Mouse (Mus musculus): ENCODE data around the gene Tspyl3. TPM values are rescaled to one million over a fixed set of nuclear protein-coding genes. Genes with fewer than 3 reads are reported as not detected.
A peak's percentile ranks its signal among the peaks of the same experiment; 100 is the strongest.
"Not testable (repeated sequence)": the region's sequence is repeated elsewhere in the genome, so short reads cannot be mapped to it uniquely, and the experiment has no call there.

The Tspyl3 gene
- 7.0 and 7.4 TPM in 2 replicates for polyA plus RNA-seq (2014; fragmentation: Nextera tagmentation; extraction: Ambion mirVana)

DNA sequence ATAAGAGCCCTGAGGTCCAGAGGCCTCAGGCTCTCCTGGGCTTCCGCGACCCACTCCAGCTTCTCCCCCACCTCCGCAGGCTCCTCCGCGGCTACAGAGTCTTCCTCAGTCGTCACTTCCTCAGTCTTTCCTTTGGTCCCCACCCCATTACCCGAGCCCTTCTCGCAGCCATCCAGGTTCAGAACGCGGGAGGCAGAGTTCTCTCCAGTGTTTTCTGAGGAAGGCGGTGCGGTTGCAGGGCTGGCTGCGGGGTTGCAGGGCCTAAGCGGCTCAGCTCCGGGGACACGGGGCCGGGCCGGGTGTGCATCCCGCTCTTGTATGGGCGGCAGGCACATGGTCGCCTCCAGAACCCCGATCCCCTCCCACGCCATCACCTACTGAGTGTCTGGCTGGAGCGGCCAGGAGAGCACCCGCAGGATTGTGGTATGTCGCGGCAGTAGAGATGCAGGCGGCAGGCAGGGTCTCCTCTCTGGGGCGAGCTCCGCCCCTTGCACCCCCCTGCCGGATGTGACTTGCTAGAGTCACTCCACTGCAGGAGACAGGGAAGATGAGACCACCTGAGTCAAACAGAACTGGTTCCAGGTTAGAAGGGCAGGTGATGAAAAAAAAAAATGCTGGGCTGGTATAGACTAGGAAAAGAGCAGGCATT is at the start of gene Tspyl3:
Gene Tspyl3 (minus strand): TSS at position 496 of the 649 bp plus-strand sequence.
- peak within 1 kb of the TSS; percentile 39 for H3K4me2 ChIP-seq (replicated peaks; ENCODE audit: low read depth, low read length)
- H3K4me1 ChIP-seq (replicated peaks; ENCODE audit: control insufficient read depth, insufficient read depth, low read length): peaks cover 6% of the 10 kb centered on the region
- ATAC-seq (ENCODE audit: low FRiP score): peak; percentile 66
- no peaks in the 10 kb centered on the region for H3K9me3 ChIP-seq (ENCODE audit: control insufficient read depth, low read length)
- H3K9ac ChIP-seq (ENCODE audit: low read depth, low read length): peak within 1 kb of the TSS; percentile 56
- H3K4me3 ChIP-seq (ENCODE audit: low read depth, low read length): peak within 1 kb of the TSS; percentile 35
- WGBS: 1% methylated on average over 31 of the region's 31 CpGs
- DNase-seq (ENCODE audit: low spot score): peak; percentile 65
- 0 out of 2 replicates have a peak within 1 kb of the TSS, but pooled peaks have one; percentile 25 for H3K27ac ChIP-seq (ENCODE audit: low read depth, low read length)
- H3K36me3 ChIP-seq (ENCODE audit: control insufficient read depth, insufficient read depth, low read length): peaks cover 1% of the 10 kb centered on the region; the same call in 1 of the 2 replicates
- no peaks in the 10 kb centered on the region for H3K27me3 ChIP-seq (ENCODE audit: control insufficient read depth, insufficient read depth, low read length)

DNA sequence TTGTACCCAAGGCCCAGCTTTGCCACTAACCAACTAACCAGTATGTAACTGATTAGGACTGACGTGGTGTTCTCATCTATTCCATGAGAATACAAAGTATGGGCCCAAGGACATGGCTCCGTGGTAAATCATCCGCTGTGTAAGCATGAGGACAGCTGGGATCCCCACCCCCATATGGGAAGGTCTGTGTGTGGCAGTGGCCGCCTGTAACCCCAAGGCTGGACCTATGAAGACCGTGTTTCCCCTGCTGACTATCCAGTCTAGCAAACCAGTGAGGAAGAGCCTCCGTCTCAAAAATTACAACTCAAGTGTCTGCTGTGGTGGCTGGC is 49.6 kb upstream of the Tspyl3 start:
- no peaks in the 10 kb centered on the region for H3K9me3 ChIP-seq (ENCODE audit: control insufficient read depth, low read length)
- no peak overlapping the region for H3K4me2 ChIP-seq (replicated peaks; ENCODE audit: low read depth, low read length)
- WGBS: 82% methylated on average over 6 of the region's 6 CpGs
- H3K27me3 ChIP-seq (ENCODE audit: control insufficient read depth, insufficient read depth, low read length): no peaks in the 10 kb centered on the region
- ATAC-seq (ENCODE audit: low FRiP score): no peak
- no peaks in the 10 kb centered on the region for H3K36me3 ChIP-seq (ENCODE audit: control insufficient read depth, insufficient read depth, low read length)
- H3K4me1 ChIP-seq (replicated peaks; ENCODE audit: control insufficient read depth, insufficient read depth, low read length): no peaks in the 10 kb centered on the region
- no peak overlapping the region for H3K9ac ChIP-seq (ENCODE audit: low read depth, low read length)
- no peak overlapping the region for H3K27ac ChIP-seq (ENCODE audit: low read depth, low read length)
- no peak overlapping the region for H3K4me3 ChIP-seq (ENCODE audit: low read depth, low read length)
- DNase-seq (ENCODE audit: low spot score): no peak

DNA sequence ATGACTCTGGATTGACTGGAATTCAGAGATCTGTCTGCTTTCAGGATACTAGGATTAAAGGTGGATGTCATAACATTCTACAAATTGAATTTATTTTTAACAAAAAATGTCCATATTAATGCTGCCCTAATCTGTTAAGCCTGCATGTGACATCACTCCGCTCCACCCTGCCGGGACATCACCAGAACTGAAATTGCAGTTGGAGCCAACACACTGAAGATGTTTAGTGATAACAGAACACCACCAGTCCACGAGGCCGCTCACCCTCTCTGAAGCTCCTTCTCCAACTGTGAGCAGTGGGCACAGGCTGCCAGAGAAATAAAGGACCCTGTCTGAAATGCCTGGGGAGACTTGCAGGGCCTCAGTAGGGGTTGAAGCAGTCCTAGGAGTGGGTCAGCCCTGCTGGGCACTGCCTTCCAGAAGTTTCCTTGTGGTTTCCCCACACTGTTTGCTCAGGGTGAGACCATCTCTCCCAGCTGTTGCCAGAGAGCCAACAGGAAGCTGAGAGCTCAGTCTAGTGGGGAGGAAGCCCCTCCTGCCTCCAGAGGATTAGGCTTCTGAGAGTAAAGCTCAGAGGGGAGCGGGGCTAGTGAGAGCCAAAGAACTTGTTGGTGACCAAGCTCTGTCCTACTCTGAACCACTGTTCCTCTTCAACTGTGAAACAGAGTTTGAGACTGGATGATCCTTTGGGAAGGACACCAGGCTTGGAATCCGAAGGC is 49.1 kb upstream of the Tspyl3 start:
- 72% methylated on average over 6 of the region's 6 CpGs for WGBS
- not testable (repeated sequence) for H3K9ac ChIP-seq (ENCODE audit: low read depth, low read length)

DNA sequence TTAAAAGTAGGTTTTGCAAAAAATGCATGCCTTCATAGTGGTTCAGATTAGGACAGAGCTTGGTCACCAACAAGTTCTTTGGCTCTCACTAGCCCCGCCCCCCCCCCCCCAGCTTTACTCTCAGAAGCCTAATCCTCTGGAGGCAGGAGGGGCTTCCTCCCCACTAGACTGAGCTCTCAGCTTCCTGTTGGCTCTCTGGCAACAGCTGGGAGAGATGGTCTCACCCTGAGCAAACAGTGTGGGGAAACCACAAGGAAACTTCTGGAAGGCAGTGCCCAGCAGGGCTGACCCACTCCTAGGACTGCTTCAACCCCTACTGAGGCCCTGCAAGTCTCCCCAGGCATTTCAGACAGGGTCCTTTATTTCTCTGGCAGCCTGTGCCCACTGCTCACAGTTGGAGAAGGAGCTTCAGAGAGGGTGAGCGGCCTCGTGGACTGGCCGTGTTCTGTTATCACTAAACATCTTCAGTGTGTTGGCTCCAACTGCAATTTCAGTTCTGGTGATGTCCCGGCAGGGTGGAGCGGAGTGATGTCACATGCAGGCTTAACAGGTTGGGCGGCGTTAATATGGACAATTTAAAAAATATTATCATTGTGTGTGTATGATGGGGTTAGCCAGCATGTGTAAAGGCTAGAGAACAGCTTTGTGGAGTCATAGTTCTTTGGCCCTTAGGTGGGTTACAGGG is 45.1 kb upstream of the Tspyl3 start:
- 76% methylated on average over 8 of the region's 8 CpGs for WGBS
- not testable (repeated sequence) for H3K9ac ChIP-seq (ENCODE audit: low read depth, low read length); H3K4me2 ChIP-seq (replicated peaks; ENCODE audit: low read depth, low read length); ATAC-seq (ENCODE audit: low FRiP score); H3K36me3 ChIP-seq (ENCODE audit: control insufficient read depth, insufficient read depth, low read length); H3K27ac ChIP-seq (ENCODE audit: low read depth, low read length); DNase-seq (ENCODE audit: low spot score); H3K27me3 ChIP-seq (ENCODE audit: control insufficient read depth, insufficient read depth, low read length); H3K9me3 ChIP-seq (ENCODE audit: control insufficient read depth, low read length); H3K4me3 ChIP-seq (ENCODE audit: low read depth, low read length); H3K4me1 ChIP-seq (replicated peaks; ENCODE audit: control insufficient read depth, insufficient read depth, low read length)

More for the DNA sequence above, 49.1 kb upstream of the Tspyl3 start:
- H3K27ac ChIP-seq (ENCODE audit: low read depth, low read length); H3K27me3 ChIP-seq (ENCODE audit: control insufficient read depth, insufficient read depth, low read length); H3K4me1 ChIP-seq (replicated peaks; ENCODE audit: control insufficient read depth, insufficient read depth, low read length); H3K4me3 ChIP-seq (ENCODE audit: low read depth, low read length); ATAC-seq (ENCODE audit: low FRiP score); H3K36me3 ChIP-seq (ENCODE audit: control insufficient read depth, insufficient read depth, low read length); DNase-seq (ENCODE audit: low spot score); H3K4me2 ChIP-seq (replicated peaks; ENCODE audit: low read depth, low read length); H3K9me3 ChIP-seq (ENCODE audit: control insufficient read depth, low read length): not testable (repeated sequence)

DNA sequence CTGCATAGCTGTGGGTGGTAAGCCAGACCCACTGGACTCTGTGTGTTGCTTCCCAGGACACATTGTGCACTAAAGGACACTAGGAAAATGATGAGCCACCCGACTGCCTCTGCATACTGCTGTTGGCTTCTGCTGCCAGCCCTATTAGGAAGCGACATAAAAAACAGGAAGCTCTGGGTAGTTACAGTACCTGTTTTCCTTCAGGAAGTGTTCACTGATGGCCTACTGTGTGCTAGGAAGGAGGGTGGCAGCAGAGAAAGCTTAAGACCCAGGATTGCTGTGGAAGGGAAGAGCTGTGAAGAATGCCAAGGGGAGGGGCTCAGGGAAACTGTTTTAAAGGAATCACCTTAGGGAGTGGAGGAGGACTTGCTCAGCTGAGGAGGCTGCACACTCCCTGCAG is 42.1 kb upstream of the Tspyl3 start:
- ATAC-seq (ENCODE audit: low FRiP score) (no peak), DNase-seq (ENCODE audit: low spot score) (no peak)
- Histone ChIP-seq H3K4me2 (replicated peaks; ENCODE audit: low read depth, low read length) (no peak overlapping the region), H3K9ac (ENCODE audit: low read depth, low read length) (no peak overlapping the region), H3K4me3 (ENCODE audit: low read depth, low read length) (no peak overlapping the region), H3K27me3 (ENCODE audit: control insufficient read depth, insufficient read depth, low read length) (no peaks in the 10 kb centered on the region), H3K27ac (ENCODE audit: low read depth, low read length) (no peak overlapping the region), H3K9me3 (ENCODE audit: control insufficient read depth, low read length) (no peaks in the 10 kb centered on the region), H3K4me1 (replicated peaks; ENCODE audit: control insufficient read depth, insufficient read depth, low read length) (no peaks in the 10 kb centered on the region), H3K36me3 (ENCODE audit: control insufficient read depth, insufficient read depth, low read length) (0 out of 2 replicates have a peak, but pooled peaks cover 5% of the 10 kb centered on the region)
- 92% methylated on average over 2 of the region's 2 CpGs for WGBS

DNA sequence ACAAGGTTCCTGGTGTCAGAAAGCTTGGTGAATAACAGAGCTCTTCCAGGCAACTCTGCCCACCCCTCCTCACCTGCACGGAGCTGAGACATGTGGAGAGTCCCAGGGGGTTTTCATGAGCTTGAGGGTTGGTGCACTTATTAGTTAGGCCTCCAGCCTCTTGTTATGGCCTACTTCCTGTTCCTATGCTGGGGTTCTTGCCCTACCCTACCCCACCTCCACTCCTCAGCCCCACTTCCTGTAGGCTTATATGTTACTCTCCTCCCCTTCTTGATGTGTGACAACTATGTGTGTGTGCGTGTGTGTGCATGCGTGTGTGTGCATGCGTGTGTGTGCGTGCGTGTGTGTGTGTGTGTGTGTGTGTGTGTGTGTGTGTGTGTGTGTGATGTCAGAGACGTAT is 37.8 kb upstream of the Tspyl3 start:
- Histone ChIP-seq H3K36me3 (ENCODE audit: control insufficient read depth, insufficient read depth, low read length) (0 out of 2 replicates have a peak, but pooled peaks cover 5% of the 10 kb centered on the region), H3K27me3 (ENCODE audit: control insufficient read depth, insufficient read depth, low read length) (no peaks in the 10 kb centered on the region), H3K9me3 (ENCODE audit: control insufficient read depth, low read length) (no peaks in the 10 kb centered on the region), H3K9ac (ENCODE audit: low read depth, low read length) (no peak overlapping the region), H3K4me2 (replicated peaks; ENCODE audit: low read depth, low read length) (no peak overlapping the region), H3K4me3 (ENCODE audit: low read depth, low read length) (no peak overlapping the region), H3K4me1 (replicated peaks; ENCODE audit: control insufficient read depth, insufficient read depth, low read length) (no peaks in the 10 kb centered on the region), H3K27ac (ENCODE audit: low read depth, low read length) (no peak overlapping the region)
- WGBS: 87% methylated on average over 7 of the region's 7 CpGs
- no peak for DNase-seq (ENCODE audit: low spot score)
- no peak for ATAC-seq (ENCODE audit: low FRiP score)

DNA sequence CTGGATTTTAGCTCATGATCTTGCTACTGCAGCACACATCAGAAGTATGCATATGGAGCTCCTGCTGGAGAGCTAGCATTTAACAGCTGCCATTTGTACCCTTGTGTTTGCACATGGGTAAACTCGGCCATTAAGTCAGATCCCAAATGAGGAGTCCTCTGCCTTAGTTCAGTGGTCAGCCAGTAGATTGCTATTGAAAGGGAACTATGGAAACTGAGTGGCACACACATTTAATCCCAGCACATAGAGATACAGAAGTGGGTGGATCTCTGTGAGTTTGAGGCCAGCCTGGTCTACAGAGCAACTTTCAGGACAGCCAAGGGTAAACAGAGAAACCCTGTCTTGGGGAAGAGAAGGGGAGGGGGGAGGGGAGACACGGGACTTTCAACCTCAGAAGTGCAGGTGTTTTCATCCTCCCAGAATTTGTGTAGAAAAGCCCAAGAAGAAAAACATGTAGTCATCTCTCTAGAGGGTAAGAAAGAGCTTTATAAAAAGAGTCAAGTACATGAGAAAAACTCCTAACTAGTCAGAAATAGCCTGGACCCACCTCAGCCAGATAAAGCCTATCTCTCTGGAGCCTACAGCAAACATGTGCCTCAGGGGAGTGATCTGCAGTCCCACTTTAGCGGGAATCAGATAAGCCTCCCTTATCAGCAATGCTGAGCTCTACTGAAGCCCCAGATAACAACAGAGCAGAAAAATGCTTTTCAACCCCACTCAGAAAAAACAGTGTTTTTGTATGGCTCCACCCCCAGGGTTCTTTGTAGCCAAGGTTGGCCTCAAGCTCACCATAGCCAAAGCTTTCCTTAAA is 34.8 kb upstream of the Tspyl3 start:
- Histone ChIP-seq H3K4me1 (replicated peaks; ENCODE audit: control insufficient read depth, insufficient read depth, low read length) (no peaks in the 10 kb centered on the region), H3K4me2 (replicated peaks; ENCODE audit: low read depth, low read length) (no peak overlapping the region), H3K9me3 (ENCODE audit: control insufficient read depth, low read length) (no peaks in the 10 kb centered on the region), H3K36me3 (ENCODE audit: control insufficient read depth, insufficient read depth, low read length) (0 out of 2 replicates have a peak, but pooled peaks cover 5% of the 10 kb centered on the region), H3K27ac (ENCODE audit: low read depth, low read length) (no peak overlapping the region), H3K4me3 (ENCODE audit: low read depth, low read length) (no peak overlapping the region), H3K9ac (ENCODE audit: low read depth, low read length) (no peak overlapping the region), H3K27me3 (ENCODE audit: control insufficient read depth, insufficient read depth, low read length) (no peaks in the 10 kb centered on the region)
- DNase-seq (ENCODE audit: low spot score) (no peak), ATAC-seq (ENCODE audit: low FRiP score) (no peak)
- 79% methylated on average over 3 of the region's 3 CpGs for WGBS

DNA sequence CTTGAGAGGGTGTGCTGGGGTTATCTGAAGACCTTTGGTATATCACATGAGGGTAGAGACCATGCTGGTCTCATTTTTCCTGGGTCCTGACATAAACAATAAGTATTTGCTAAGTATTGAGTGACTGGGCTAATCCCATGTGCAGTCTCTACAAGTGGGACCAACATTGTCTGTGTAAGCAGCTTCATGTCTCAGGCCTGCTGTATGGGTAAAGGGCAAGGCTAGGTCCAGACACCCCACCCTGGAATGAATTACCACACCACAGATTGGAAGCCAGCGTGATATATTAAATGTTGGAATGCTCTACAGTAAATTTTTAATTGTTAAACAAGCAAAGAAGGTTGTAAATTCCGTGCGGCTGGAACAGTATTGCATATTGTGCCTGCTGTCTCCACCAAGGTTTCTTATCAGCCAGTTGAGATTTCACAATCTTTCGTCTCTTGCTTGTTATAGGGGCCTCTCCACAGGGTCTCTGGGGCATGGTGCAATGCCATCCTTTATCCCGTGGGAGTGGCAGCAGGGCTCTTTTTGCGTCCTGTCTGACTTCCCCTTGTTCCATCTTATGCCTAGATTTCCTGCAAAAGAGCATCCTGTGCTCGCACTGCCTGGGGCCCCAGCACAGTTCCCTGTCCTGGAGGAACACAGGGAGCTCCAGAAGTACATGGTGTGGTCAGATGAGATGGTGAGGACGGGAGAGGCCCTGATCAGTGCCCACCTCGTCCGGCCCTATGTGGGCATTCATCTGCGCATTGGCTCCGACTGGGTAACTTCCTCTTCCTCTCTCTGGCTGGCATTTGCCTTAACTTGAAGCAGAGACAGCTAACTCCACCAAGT is 34.0 kb upstream of the Tspyl3 start:
- H3K36me3 ChIP-seq (ENCODE audit: control insufficient read depth, insufficient read depth, low read length): 0 out of 2 replicates have a peak, but pooled peaks cover 5% of the 10 kb centered on the region
- no peak overlapping the region for H3K4me3 ChIP-seq (ENCODE audit: low read depth, low read length)
- H3K27me3 ChIP-seq (ENCODE audit: control insufficient read depth, insufficient read depth, low read length): no peaks in the 10 kb centered on the region
- H3K27ac ChIP-seq (ENCODE audit: low read depth, low read length): no peak overlapping the region
- WGBS: 89% methylated on average over 12 of the region's 12 CpGs
- H3K9ac ChIP-seq (ENCODE audit: low read depth, low read length): no peak overlapping the region
- no peak overlapping the region for H3K4me2 ChIP-seq (replicated peaks; ENCODE audit: low read depth, low read length)
- ATAC-seq (ENCODE audit: low FRiP score): no peak
- no peak for DNase-seq (ENCODE audit: low spot score)
- H3K9me3 ChIP-seq (ENCODE audit: control insufficient read depth, low read length): no peaks in the 10 kb centered on the region
- H3K4me1 ChIP-seq (replicated peaks; ENCODE audit: control insufficient read depth, insufficient read depth, low read length): no peaks in the 10 kb centered on the region
